Mouse (Mus musculus) gastrocnemius, postnatal 14 days (tissue): Measurements from ENCODE around the gene Camk2b. TPM values are rescaled to one million over a fixed set of nuclear protein-coding genes. Genes with fewer than 3 reads are reported as not detected.

Experiments used
- DNase-seq: peaks from one replicate; pipeline ENCODE4 v3.0.0; 2021; ENCODE audit warnings: mixed read lengths
- intact Hi-C: fragments of 180-260 bp; cut with DNase I; formaldehyde crosslinking; loops from one replicate; pipeline ENCODE4 v1.15.1; 2025; ENCODE audit warnings: low total_unique reads
- total RNA-seq, 2 experiments: library from RNA; stranded (reverse); gene quantifications; 2 replicates each; pipeline ENCODE4 v1.2.3; 2021

The Camk2b gene
- total RNA-seq, 2 experiments from 2014 or later, result 169 to 170 TPM

GRCm38 (mm10) chr11:5999832-6000771, 66.1 kb downstream of the Camk2b start:
- peak; percentile 86 for DNase-seq
- intact Hi-C loops, result no loop called here

GRCm38 (mm10) chr11:5998472-5998871, 67.7 kb downstream of the Camk2b start:
- intact Hi-C loops, result no loop called here
- no peak for DNase-seq

GRCm38 (mm10) chr11:5995989-5996388, 70.2 kb downstream of the Camk2b start:
- intact Hi-C loops, result loop anchor here (2.0 kb wide), 1 partner anchor 191 kb away; no protein-coding TSS in a partner anchor
- peak; percentile 86 for DNase-seq

GRCm38 (mm10) chr11:5994880-5995279, 71.3 kb downstream of the Camk2b start:
- intact Hi-C loops, result loop anchor here (5.0 kb wide), 2 partner anchors 32 to 267 kb away; no protein-coding TSS in a partner anchor
- no peak for DNase-seq

GRCm38 (mm10) chr11:5994212-5994611, 72.0 kb downstream of the Camk2b start:
- DNase-seq, result no peak
- intact Hi-C loops, result loop anchor here (5.0 kb wide), 2 partner anchors 33 to 268 kb away; no protein-coding TSS in a partner anchor

GRCm38 (mm10) chr11:5990910-5991309, 75.3 kb downstream of the Camk2b start:
- intact Hi-C loops, result loop anchor here (5.0 kb wide), 2 partner anchors 36 to 271 kb away; no protein-coding TSS in a partner anchor
- DNase-seq, result peak; percentile 40

- intact Hi-C loops, result loop anchor here (5.0 kb wide), 2 partner anchors 37 to 272 kb away; no protein-coding TSS in a partner anchor
These were observed 76.1 kb downstream of the Camk2b start for GRCm38 (mm10) chr11:5989954-5990593.

GRCm38 (mm10) chr11:5988126-5988525, 78.0 kb downstream of the Camk2b start:
- intact Hi-C loops, result no loop called here
- no peak for DNase-seq

More at GRCm38 (mm10) chr11:5989954-5990593, 76.1 kb downstream of the Camk2b start:
- no peak for DNase-seq

GRCm38 (mm10) chr11:5983629-5984028, 82.5 kb downstream of the Camk2b start:
- no peak for DNase-seq
- intact Hi-C loops, result no loop called here

GRCm38 (mm10) chr11:5981323-5981722, 84.8 kb downstream of the Camk2b start:
- no peak for DNase-seq
- intact Hi-C loops, result no loop called here

GRCm38 (mm10) chr11:5980561-5980960, 85.6 kb downstream of the Camk2b start:
- intact Hi-C loops, result no loop called here
- no peak for DNase-seq

GRCm38 (mm10) chr11:5980108-5980507, 86.1 kb downstream of the Camk2b start:
- DNase-seq, result no peak
- intact Hi-C loops, result no loop called here

- intact Hi-C loops, result no loop called here
- DNase-seq, result no peak
These were observed 87.1 kb downstream of the Camk2b start for GRCm38 (mm10) chr11:5979088-5979487.

GRCm38 (mm10) chr11:5976106-5976505, 90.1 kb downstream of the Camk2b start:
- intact Hi-C loops, result no loop called here
- peak; percentile 70 for DNase-seq

- intact Hi-C loops, result no loop called here
- DNase-seq, result peak; percentile 65
These were observed 91.1 kb downstream of the Camk2b start for GRCm38 (mm10) chr11:5975068-5975467.

GRCm38 (mm10) chr11:5974053-5974452, 92.1 kb downstream of the Camk2b start:
- no peak for DNase-seq
- intact Hi-C loops, result no loop called here

- intact Hi-C loops, result no loop called here
- DNase-seq, result no peak
These were observed 93.0 kb downstream of the Camk2b start for GRCm38 (mm10) chr11:5973151-5973550.

- intact Hi-C loops, result no loop called here
- no peak for DNase-seq
These were observed 95.0 kb downstream of the Camk2b start for GRCm38 (mm10) chr11:5971202-5971601.

GRCm38 (mm10) chr11:5968223-5968622, 97.9 kb downstream of the Camk2b start:
- DNase-seq, result no peak
- intact Hi-C loops, result no loop called here

GRCm38 (mm10) chr11:5966751-5967150, 99.4 kb downstream of the Camk2b start:
- intact Hi-C loops, result no loop called here
- DNase-seq, result no peak
